Mouse (Mus musculus): ENCODE results near the gene Macf1.
A peak's percentile ranks its signal among the peaks of the same experiment; 100 is the strongest.
"Not testable (repeated sequence)": the region's sequence is repeated elsewhere in the genome, so short reads cannot be mapped to it uniquely, and the experiment has no call there.

The Macf1 gene

DNA sequence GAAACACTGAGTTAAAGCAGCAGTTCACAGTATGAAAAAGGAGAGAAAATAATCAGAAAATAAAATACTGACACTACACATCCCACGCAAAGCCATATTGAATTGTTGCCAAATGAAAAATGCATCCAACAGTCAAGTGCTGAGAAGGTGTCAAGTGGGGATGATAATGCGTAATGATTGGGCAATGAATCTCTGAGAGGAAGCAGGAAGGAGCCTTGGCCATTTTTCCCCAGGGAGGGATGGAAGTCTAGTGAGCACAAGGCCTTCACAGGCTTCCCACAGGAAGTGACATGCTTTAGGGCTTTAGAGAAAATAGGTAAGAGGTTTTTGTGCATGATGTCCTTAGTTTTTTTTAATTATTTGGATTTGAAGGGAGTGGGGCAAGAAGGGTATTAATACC, 237.9 kb downstream of the Macf1 start:
- not testable (repeated sequence) for DNase-seq (ENCODE audit: low spot score)

DNA sequence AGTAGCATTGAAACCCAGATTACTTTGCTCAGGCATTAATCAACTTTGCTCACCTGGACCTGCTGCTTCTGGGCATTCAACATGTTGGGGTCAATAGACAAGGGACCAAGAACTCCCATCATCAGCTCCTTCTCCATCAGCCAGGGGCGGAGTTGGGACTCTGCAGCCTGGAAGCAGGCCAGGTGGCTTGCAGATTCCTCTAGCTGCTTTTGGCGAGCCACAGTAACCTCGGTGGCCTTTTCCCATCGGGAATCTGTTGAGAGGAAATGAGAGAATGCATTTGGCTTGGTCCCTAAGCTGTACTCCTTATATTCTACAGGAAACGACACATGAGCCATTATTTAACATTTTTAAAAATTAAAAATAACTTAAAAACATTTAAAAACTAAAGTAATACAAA, 245.7 kb downstream of the Macf1 start:
- no peak for DNase-seq (ENCODE audit: low spot score)

DNA sequence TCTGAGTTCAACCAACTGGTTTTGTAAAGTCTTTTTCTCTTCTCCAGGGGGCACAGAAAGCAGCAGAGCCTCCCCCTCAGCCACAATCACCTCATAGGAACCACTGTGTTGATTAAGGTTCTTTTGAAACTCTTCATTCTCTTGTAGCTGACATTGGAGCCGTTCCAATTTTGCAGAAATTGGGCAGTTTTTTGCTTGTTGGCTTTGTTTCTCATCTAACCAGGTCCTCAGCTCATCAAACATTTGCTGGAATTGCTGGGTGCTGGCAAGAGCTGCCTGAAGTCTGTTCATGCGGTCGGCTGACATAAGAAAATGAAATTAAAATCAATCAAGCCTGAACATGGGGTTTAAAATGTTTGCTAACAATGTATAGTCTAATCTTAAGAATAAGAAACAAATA, 251.0 kb downstream of the Macf1 start:
- no peak for DNase-seq (ENCODE audit: low spot score)

DNA sequence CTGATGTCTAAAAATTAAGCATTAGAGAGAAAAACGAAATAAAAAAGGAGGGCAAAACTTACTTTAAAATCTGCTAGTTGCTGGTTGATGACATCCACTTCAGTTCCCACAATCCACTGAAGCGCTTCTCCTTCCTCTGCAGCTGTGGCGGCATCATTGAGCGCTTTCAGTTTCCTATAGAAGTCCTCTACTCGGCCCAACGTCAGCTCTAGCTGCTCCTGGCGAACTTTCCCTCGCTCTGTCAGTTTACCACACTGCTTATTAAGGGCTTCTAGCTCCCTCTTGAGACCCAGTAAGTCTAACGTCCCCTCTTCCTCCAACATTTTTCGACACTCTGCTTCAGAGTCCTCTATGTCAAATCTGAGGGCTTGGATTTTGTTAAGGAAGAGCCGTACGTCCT, 252.2 kb downstream of the Macf1 start:
- DNase-seq (ENCODE audit: low spot score), result no peak

DNA sequence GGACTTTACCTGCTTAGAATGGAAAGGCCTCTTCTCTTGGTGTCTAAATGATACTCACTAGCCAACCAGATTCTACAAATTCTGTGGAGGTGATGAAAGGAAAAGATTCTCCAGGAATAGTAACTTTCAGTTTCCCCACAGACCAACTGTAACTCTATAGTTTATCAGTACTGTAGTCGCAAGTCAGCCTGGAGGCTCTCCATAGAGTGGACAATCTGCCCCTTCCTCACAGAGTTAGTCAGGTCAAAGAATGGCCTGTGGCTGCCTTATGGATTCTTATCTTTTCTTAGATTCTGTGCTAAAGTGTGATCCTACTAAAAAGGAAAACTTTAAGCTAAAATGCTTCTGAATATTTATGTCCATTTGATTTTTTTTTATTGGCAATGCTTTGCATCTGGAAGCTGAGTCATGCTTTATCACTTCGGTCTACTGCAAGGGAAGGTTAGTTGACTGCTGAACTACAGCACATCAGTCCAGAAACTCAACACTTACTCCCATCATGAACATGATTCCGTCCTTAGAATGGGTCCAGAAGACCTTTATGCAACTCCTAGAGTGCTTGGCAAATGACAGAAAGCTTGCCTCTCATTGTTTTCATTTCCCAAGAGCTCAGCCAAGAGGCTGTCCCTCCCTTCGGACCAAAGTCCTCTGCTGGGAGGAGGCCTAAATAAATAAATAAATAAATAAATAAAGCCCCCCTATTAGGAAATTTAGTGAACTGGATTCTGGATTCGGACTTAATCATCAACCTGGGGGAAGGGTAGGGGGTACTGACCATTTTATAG, 256.1 kb downstream of the Macf1 start:
- DNase-seq (ENCODE audit: low spot score), result no peak

DNA sequence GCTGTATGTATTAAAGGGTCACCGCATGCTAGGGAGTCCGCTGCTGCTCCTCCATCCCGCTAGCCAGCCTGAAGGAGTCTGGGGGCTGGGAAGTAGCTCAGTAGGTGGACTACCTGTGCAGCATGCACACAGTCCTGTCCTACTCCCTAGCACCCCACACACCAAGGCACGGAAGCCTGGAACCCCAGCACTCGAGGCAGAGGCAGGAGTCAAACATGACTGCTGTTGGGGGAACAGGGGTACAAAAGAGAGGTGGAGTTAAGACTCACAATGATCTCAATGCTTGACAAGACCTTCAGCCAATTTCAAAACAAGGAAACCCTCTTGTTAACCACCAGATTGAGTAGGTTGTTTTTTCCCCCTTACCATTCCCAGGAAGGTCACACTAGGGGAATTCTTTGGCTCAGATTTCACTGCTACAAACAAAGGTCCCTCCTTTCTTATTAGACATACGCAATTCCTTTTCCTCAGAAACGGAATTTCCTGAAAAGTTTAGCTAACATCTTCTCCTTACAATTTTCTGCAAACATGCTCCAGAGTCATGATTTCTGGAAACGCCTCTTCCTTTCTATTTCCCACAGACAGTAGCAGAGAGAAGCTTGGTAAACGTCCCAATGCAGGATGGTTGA, 256.8 kb downstream of the Macf1 start:
- DNase-seq (ENCODE audit: low spot score), result no peak

GRCm38 (mm10) chr4:123426429-123427080, 257.6 kb downstream of the Macf1 start:
- DNase-seq (ENCODE audit: low spot score), result no peak

DNA sequence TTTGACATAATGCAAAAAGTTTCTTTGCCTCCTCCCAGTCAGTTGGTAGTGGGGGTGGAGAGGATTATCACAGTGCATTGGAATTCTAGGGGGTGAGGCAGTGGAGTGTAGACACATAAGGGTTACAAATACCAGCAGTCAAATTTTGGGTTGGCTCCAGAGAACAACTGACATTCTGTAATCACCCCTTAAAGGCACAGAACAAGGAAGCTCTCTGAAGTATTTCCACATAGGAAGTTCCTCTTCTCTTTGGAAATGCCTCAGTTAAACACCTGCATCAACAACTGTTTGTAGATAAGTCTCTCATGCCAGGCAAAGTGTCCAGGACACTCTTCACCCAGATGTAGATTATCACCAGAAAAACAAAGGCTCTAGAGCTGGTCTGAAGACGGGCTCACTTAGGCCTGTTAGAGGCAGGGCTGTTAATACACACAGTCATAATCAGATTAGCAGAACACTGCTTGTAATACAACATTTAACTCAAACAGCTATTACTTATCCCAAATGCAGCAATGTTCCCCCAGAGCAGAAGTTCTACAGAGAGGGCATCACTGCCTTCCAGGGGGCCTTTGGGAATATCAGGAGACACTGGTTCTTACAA, 258.4 kb downstream of the Macf1 start:
- DNase-seq (ENCODE audit: low spot score), result no peak

DNA sequence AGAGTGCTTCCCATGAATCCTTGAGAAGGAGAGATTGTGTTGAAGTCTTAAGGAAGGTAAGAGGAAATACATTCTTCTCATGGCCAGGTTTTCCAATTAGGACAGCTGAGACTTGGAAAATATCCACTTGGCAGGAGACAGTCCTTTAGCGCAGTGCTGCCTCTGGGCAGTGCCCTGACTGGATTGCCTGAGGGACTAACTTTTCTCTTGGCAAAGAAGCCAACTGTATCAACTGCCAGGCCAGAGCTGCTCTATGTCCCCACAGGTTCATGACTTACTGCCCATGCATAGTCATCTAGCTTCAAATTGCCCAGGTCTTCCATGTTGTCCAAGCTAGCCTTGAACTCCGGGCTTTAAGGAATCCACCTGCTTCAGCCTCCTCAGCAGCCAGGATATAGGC, 260.1 kb downstream of the Macf1 start:
- no peak for DNase-seq (ENCODE audit: low spot score)

DNA sequence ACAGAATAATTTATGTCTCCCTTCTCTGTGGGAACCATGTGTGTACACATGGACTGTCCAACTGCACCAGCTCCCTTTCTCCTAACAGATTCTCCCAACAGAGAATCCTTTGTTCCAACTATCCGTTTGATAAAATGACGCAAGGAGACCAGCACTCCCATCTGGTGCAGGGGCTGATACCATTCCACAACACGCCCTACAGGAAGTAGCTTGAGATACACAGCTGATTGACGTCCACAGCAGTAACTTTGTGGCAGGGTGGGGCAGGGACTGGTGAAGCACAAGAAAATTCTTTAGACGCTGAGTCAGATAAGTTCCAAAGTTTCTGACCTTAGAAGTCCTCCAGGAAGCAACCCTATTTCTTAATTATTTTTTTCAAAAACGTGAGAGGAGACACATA, 261.3 kb downstream of the Macf1 start:
- DNase-seq (ENCODE audit: low spot score), result no peak

GRCm38 (mm10) chr4:123418032-123418431, 266.1 kb downstream of the Macf1 start:
- DNase-seq (ENCODE audit: low spot score), result no peak

DNA sequence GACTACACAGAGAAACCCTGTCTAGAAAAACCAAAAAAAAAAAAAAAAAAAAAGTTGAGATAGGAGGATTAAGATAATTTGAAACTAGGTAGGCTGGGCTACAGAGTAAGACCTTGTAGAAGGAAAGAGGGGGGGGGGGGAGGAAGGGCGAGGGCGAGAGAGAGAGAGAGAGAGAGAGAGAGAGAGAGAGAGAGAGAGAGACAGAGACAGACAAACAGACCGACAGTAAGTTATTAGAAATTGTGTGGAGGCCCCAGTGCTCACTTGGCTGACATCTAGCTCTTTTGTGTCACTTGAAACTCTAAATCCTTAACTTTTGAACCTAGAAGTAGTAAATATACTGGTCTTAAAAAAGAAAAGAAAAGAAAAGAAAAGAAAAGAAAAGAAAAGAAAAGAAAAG, 266.7 kb downstream of the Macf1 start:
- DNase-seq (ENCODE audit: low spot score), result no peak

- DNase-seq (ENCODE audit: low spot score), result no peak
Measured at GRCm38 (mm10) chr4:123416829-123417228, 267.3 kb downstream of the Macf1 start.

- DNase-seq (ENCODE audit: low spot score), result no peak
Measured at GRCm38 (mm10) chr4:123415566-123415965, 268.6 kb downstream of the Macf1 start.

DNA sequence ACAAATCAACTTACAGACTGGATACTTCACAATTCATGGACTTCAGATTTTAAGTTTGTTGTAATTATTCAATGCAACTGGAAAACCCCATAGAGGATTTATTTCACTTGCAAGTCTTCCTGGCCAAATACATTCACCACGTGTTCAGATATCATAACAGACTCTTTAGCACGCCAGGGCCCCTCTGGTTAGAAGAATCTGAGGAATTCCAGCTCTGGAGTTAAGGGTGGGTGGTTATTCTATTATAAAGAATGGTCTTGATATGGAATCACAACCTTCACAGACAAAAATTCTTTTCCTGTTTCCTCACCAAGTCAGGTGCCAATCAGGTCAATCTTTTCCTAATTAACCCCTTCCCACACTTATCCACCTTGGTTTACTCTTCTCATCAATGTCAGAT, 270.3 kb downstream of the Macf1 start:
- no peak for DNase-seq (ENCODE audit: low spot score)

- DNase-seq (ENCODE audit: low spot score), result no peak
Measured at GRCm38 (mm10) chr4:123412981-123413380, 271.2 kb downstream of the Macf1 start.

- no peak for DNase-seq (ENCODE audit: low spot score)
Measured at GRCm38 (mm10) chr4:123412528-123412878, 271.7 kb downstream of the Macf1 start.

DNA sequence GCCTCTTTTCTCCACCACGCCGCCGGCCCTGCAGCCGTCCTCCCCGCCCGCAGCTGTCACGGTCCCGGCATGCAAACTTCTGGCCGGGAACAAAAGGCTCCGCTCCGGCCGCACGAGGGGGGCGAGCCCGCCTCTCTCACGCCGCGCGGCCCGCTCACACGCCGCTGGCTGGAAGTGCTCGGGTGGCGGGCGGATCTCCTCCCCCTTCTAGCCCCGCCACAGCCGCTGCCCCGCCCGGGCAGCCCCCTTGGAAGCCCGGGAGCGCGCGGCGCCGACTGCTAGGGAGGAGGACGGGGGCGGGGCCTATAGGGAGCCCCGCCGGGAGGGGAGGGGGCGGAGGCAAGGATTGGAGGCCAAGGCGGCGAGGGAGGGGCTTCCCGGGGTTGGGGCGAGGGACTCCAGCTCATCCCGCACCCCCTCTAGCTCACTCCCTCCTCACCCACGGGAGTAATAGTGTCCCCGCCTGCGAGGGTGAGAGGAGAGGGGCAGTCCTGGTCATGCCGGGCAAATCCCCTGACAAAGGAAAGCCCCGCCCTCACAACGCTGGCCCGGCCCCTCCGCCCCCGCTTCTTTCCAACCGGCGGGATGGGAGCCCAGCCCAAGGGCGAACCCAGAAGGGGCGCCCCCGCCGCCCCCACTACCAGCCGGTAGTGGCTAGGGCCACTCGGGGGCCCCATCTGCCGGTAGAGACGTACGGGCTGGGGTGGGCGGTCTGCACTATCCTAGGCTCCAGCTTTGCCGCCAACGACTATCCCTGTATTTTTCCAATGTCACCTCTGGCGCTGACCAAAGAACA, 272.2 kb downstream of the Macf1 start:
- peak; percentile 58 for DNase-seq (ENCODE audit: low spot score)

DNA sequence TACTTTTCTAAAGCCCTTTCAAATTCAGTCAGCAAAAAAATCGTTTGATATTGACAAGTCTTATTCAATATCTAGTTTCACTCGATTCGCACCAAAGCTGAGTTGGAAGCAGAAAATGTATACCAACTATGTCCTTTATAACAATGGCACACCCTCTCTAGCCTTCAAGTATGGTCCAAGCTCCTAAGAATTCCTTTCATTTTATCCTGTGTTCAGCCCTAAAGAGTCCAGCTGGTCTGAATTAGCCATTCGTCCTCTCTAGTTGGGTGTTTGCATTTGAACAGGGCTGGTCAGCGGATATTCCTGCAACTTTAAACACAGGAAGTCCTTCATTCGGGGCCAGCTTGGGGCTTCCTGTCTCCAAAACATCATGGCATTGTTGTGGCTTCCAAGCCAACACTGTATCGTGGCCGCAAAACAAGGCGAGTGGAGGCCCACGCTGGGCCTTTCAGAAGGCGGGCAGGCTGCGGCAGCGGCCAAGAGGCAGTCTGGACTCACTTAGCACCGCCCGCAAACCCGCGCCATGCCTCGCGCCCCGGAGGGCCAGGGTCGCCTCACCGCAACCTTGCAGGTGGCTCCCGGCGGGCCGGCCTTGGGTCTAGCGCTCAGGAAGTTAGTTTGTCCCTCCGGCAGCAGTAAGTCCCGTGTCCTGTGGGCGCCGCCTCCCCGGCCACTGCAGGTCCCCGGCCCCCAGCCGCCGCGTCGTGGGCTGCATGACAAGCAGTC, 273.0 kb downstream of the Macf1 start:
- DNase-seq (ENCODE audit: low spot score), result no peak

GRCm38 (mm10) chr4:123409752-123410151, 274.4 kb downstream of the Macf1 start:
- DNase-seq (ENCODE audit: low spot score), result no peak

- no peak for DNase-seq (ENCODE audit: low spot score)
Measured at GRCm38 (mm10) chr4:123409034-123409692, 275.0 kb downstream of the Macf1 start.
